Mouse (Mus musculus) G1E (cell line): ENCODE results near the gene Atg2b.

Experiments used
- CTCF ChIP-seq: IDR thresholded peaks from 2 replicates; pipeline ENCODE4 v1.5.1; 2012; ENCODE audit warnings: low read depth, low read length, inconsistent platforms, mixed read lengths
- GATA1 ChIP-seq: IDR thresholded peaks from 2 replicates; pipeline ENCODE4 v1.6.1; 2012; ENCODE audit warnings: borderline replicate concordance, low read length, inconsistent platforms, mixed read lengths
- TAL1 ChIP-seq: conservative IDR thresholded peaks from 2 replicates; pipeline ENCODE4 v1.6.1; 2012; ENCODE audit warnings: low read depth, low read length, inconsistent platforms, mixed read lengths

DNA sequence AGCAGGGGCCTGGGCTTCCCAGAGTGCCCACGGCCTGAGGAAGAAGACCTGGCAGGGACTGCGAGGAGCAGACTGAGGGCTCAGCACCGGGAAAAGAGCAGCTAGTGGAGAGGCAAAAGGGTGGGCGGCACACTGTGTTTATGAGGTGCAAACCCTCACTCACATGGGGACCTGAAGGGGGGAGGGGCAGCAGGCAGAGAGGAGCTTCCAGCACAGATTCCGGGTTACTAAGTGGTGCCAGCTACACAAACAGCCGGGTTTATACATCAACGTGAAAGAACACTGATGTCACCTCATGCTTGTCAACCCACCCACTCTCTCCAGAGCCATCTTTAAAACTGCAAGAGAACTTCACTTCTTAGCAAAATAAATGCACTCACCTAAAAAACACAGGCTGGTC is 59.2 kb downstream of the Atg2b start:
- no peak for TF ChIP-seq CTCF
- TF ChIP-seq GATA1 = no peak
- no peak for TF ChIP-seq TAL1
